8 mouse cellular contexts compared by ENCODE assay signal in genomic region chr11:103262412-103263267, GRCm38 (mm10). TPM values are rescaled to one million over a fixed set of nuclear protein-coding genes. Genes with fewer than 3 reads are reported as not detected.
DNase-seq lines count a peak whose midpoint lies in the region; ATAC-seq and TF ChIP-seq lines count a peak whose summit lies in the region.

No protein-coding gene starts in this region.

- peak overlapping the region; percentile 29 for H3K4me2 ChIP-seq in liver, embryonic 16.5 days (ENCODE audit: low read depth, low read length)

- TF ChIP-seq CTCF in small intestine, adult 2 months (IDR thresholded peaks at IDR 0.05; ENCODE audit: extremely low read depth, insufficient read length, insufficient replicate concordance, low read depth, low read length): no peak

- H3K4me3 ChIP-seq in hindbrain, embryonic 10.5 days: no peak overlapping the region
- H3K4me3 ChIP-seq in liver, embryonic 16.5 days (ENCODE audit: low read depth, low read length): no peak overlapping the region
- H3K4me3 ChIP-seq in small intestine, adult 2 months (ENCODE audit: low read depth, low read length): peak overlapping the region; percentile 21

- intact Hi-C loops in gastrocnemius, postnatal 36 days (cut with DNase I): no loop called here

- H3K27me3 ChIP-seq in hindbrain, embryonic 10.5 days (ENCODE audit: insufficient read depth, poor library complexity, severe bottlenecking): no peaks in the 10 kb centered on the region
- no peaks in the 10 kb centered on the region for H3K27me3 ChIP-seq in liver, embryonic 16.5 days (ENCODE audit: control insufficient read depth, insufficient read depth, low read depth, low read length)
- H3K27me3 ChIP-seq in small intestine, adult 2 months (ENCODE audit: control insufficient read depth, insufficient read depth, low read length): no peaks in the 10 kb centered on the region

- H3K4me1 ChIP-seq in hindbrain, embryonic 10.5 days (replicated peaks): peaks cover 63% of the 10 kb centered on the region
- H3K4me1 ChIP-seq in liver, embryonic 16.5 days (ENCODE audit: control insufficient read depth, low read depth, low read length): peaks cover 10% of the 10 kb centered on the region
- H3K4me1 ChIP-seq in small intestine, adult 2 months (ENCODE audit: control insufficient read depth, insufficient read depth, insufficient read length, low read length): peaks cover 28% of the 10 kb centered on the region

- 77% methylated on average over 20 of the region's 20 CpGs for WGBS in hindbrain, embryonic 10.5 days
- WGBS in liver, embryonic 16.5 days (ENCODE audit: insufficient replicate concordance): 41% methylated on average over 20 of the region's 20 CpGs
- 46% methylated on average over 20 of the region's 20 CpGs for WGBS in small intestine, adult 2 months

- TF ChIP-seq POLR2A in small intestine, adult 2 months (IDR thresholded peaks at IDR 0.05; ENCODE audit: low read depth, low read length): no peak

- peak overlapping the region; percentile 82 for H3K27ac ChIP-seq in hindbrain, embryonic 10.5 days
- H3K27ac ChIP-seq in liver, embryonic 16.5 days (ENCODE audit: low read length): peak overlapping the region; percentile 27; the same call in 1 of the 2 replicates
- H3K27ac ChIP-seq in small intestine, adult 2 months (ENCODE audit: insufficient read depth, low read depth, low read length): peak overlapping the region; percentile 90

- H3K9me3 ChIP-seq in hindbrain, embryonic 10.5 days: no peaks in the 10 kb centered on the region
- no peaks in the 10 kb centered on the region for H3K9me3 ChIP-seq in liver, embryonic 16.5 days (replicated peaks; ENCODE audit: control insufficient read depth, low read length)

- peak; percentile 72 for DNase-seq in 416B (ENCODE audit: low read depth)
- DNase-seq in CD8-positive naive resting alpha-beta T cell, adult 2 months (ENCODE audit: low read depth in 2 of 2, low spot score in 2 of 2): peak; percentile 66 to 71
- DNase-seq in hindbrain, embryonic 10.5 days (ENCODE audit: low spot score): no peak
- no peak for DNase-seq in gastrocnemius, postnatal 25 days
- no peak for DNase-seq in layer of hippocampus, adult 11-12 months (ENCODE audit: low spot score)
- DNase-seq in gastrocnemius, postnatal 36 days: no peak

- no peaks in the 10 kb centered on the region for H3K36me3 ChIP-seq in hindbrain, embryonic 10.5 days
- H3K36me3 ChIP-seq in liver, embryonic 16.5 days (ENCODE audit: control insufficient read depth, insufficient read depth): no peaks in the 10 kb centered on the region
- H3K36me3 ChIP-seq in small intestine, adult 2 months (ENCODE audit: control insufficient read depth, insufficient read depth, low read length): no peaks in the 10 kb centered on the region

- H3K9ac ChIP-seq in liver, embryonic 16.5 days (ENCODE audit: low read depth, low read length): 0 out of 2 replicates have a peak overlapping the region, but pooled peaks have one; percentile 19

- ATAC-seq in liver, embryonic 16.5 days (ENCODE audit: low read depth): no peak

RNA-seq across cellular contexts. Expression of gene Map3k14, which starts 4.6 kb away (rescaled TPM):
- polyA plus RNA-seq in hindbrain, embryonic 10.5 days (2016; fragmentation: Nextera tagmentation; extraction: Ambion mirVana): 3.9 and 4.2 TPM in 2 replicates
- polyA plus RNA-seq in liver, embryonic 16.5 days (2015; fragmentation: Nextera tagmentation; extraction: Ambion mirVana): 0.56 and 0.64 TPM in 2 replicates
- polyA plus RNA-seq in small intestine, adult 2 months (2012; rRNA removed): 9.9 and 12.7 TPM in 2 replicates
- 1 to 10 TPM; 2.8 to 4.1 TPM for total RNA-seq in gastrocnemius, postnatal 25 days (2021)
- 1 to 10 TPM; 1.9 to 2.6 TPM for total RNA-seq in gastrocnemius, postnatal 36 days (2021)

RNA-seq across cellular contexts. Expression of gene Spata32, which starts 44.4 kb away (rescaled TPM):
- not detected in 2 replicates for polyA plus RNA-seq in hindbrain, embryonic 10.5 days (2016; fragmentation: Nextera tagmentation; extraction: Ambion mirVana)
- polyA plus RNA-seq in liver, embryonic 16.5 days (2015; fragmentation: Nextera tagmentation; extraction: Ambion mirVana): not detected in 2 replicates
- polyA plus RNA-seq in small intestine, adult 2 months (2012; rRNA removed): not detected in 2 replicates
- total RNA-seq in gastrocnemius, postnatal 25 days (2021): not detected
- not detected for total RNA-seq in gastrocnemius, postnatal 36 days (2021)

RNA-seq across cellular contexts. Expression of gene 1700023F06Rik, which starts 54.3 kb away (rescaled TPM):
- polyA plus RNA-seq in hindbrain, embryonic 10.5 days (2016; fragmentation: Nextera tagmentation; extraction: Ambion mirVana): 0.24 and 0.27 TPM in 2 replicates
- polyA plus RNA-seq in liver, embryonic 16.5 days (2015; fragmentation: Nextera tagmentation; extraction: Ambion mirVana): not detected in 2 replicates
- 0.50 and 0.51 TPM in 2 replicates for polyA plus RNA-seq in small intestine, adult 2 months (2012; rRNA removed)
- total RNA-seq in gastrocnemius, postnatal 25 days (2021): not detected
- not detected for total RNA-seq in gastrocnemius, postnatal 36 days (2021)

Comparison
In these comparisons a context has a peak if more than half of its experiments do, and no peak if none do; other contexts are left out.
1. DNase-seq: peak in 416B (single experiment) and CD8-positive naive resting alpha-beta T cell, adult 2 months (2 of 2); none in hindbrain, embryonic 10.5 days (single experiment), gastrocnemius, postnatal 25 days (single experiment), layer of hippocampus, adult 11-12 months (single experiment) and gastrocnemius, postnatal 36 days (0 of 2).
2. H3K27ac ChIP-seq: peak in every context shown above with its lines; median percentile 90 in small intestine, adult 2 months; 82 in hindbrain, embryonic 10.5 days; 27 in liver, embryonic 16.5 days.